Mouse (Mus musculus) CH12.LX (cell line): Measurements from ENCODE around the gene Il4. TPM values are rescaled to one million over a fixed set of nuclear protein-coding genes. Genes with fewer than 3 reads are reported as not detected.

Source experiments
- DNase-seq: peaks from one replicate; pipeline ENCODE4 v3.0.0-alpha.2; 2013; ENCODE audit errors: extremely low read depth
- H3K27ac ChIP-seq: 2 replicates; pipeline ENCODE4 v1.5.1; 2012; ENCODE audit warnings: low read depth, mild to moderate bottlenecking, control low read depth, moderate library complexity; ENCODE audit not compliant: insufficient read depth
- H3K27me3 ChIP-seq: replicated peaks from 2 replicates; pipeline ENCODE3; 2012; ENCODE audit warnings: inconsistent platforms
- H3K36me3 ChIP-seq, 2 experiments: replicated peaks in 1 of 2; 2 replicates each; pipeline versions ENCODE3 to v1.6.1; 2012; ENCODE audit warnings: inconsistent platforms in 1 of 2, low read length in 1 of 2, mild to moderate bottlenecking in 1 of 2, mixed read lengths in 1 of 2, moderate library complexity in 1 of 2; ENCODE audit not compliant: control insufficient read depth in 1 of 2, insufficient read depth in 1 of 2
- H3K4me1 ChIP-seq, 2 experiments: 2 replicates each; pipeline ENCODE4 v1.6.1; 2012; ENCODE audit warnings: inconsistent platforms in 1 of 2, moderate library complexity in 1 of 2; ENCODE audit not compliant: insufficient read depth in 2 of 2, control insufficient read depth in 1 of 2
- H3K4me2 ChIP-seq: 2 replicates; pipeline ENCODE4 v1.6.1; 2012; ENCODE audit warnings: low read depth, mild to moderate bottlenecking, control low read depth; ENCODE audit not compliant: poor library complexity, insufficient read depth, severe bottlenecking
- H3K4me3 ChIP-seq, 3 experiments: fragments of 150-350 bp in 1 of 3; sonication (generic) in 1 of 3; replicated peaks in 1 of 3; 2 replicates each; pipeline versions ENCODE3 to v1.5.1; 2011 to 2012; ENCODE audit warnings: low read depth in 2 of 3, low read length in 2 of 3, mild to moderate bottlenecking in 2 of 3, moderate library complexity in 2 of 3, control low read depth in 1 of 3, improper control_type of control experiment in 1 of 3, inconsistent platforms in 1 of 3, mixed read lengths in 1 of 3; ENCODE audit not compliant: poor library complexity in 1 of 3
- H3K79me2 ChIP-seq: replicated peaks from 2 replicates; pipeline ENCODE4 v1.6.1; 2012; ENCODE audit warnings: mild to moderate bottlenecking, moderate library complexity; ENCODE audit not compliant: control insufficient read depth, poor library complexity, insufficient read depth, severe bottlenecking; ENCODE audit errors: extremely low read depth
- H3K9ac ChIP-seq: 2 replicates; pipeline ENCODE4 v1.6.1; 2012; ENCODE audit warnings: low read depth, mild to moderate bottlenecking, control low read depth, moderate library complexity; ENCODE audit not compliant: insufficient read depth
- H3K9me3 ChIP-seq: replicated peaks from 2 replicates; pipeline ENCODE3; 2012; ENCODE audit warnings: low read length, inconsistent platforms, mixed read lengths
- BHLHE40 ChIP-seq: IDR thresholded peaks from 2 replicates; pipeline ENCODE4 v1.6.1; 2011; ENCODE audit warnings: mild to moderate bottlenecking, low read depth, low read length, improper control_type of control experiment
- CHD1 ChIP-seq: IDR thresholded peaks from 2 replicates; pipeline ENCODE4 v1.6.1; 2012; ENCODE audit warnings: low read depth, low read length, improper control_type of control experiment, inconsistent platforms
- CHD2 ChIP-seq: IDR thresholded peaks from 2 replicates; pipeline ENCODE4 v1.6.1; 2011; ENCODE audit warnings: low read length, improper control_type of control experiment
- CTCF ChIP-seq, 2 experiments: IDR thresholded peaks in 1 of 2; conservative IDR thresholded peaks in 1 of 2; 2 replicates each; pipeline ENCODE4 v1.5.1; 2011 to 2012; ENCODE audit warnings: low read depth in 2 of 2, low read length in 2 of 2, improper control_type of control experiment in 1 of 2, inconsistent platforms in 1 of 2, mild to moderate bottlenecking in 1 of 2, moderate library complexity in 1 of 2
- ETS1 ChIP-seq: conservative IDR thresholded peaks from 2 replicates; pipeline ENCODE4 v1.6.1; 2012; ENCODE audit warnings: low read depth, mild to moderate bottlenecking, inconsistent platforms, low read length, improper control_type of control experiment, moderate library complexity
- GABPA ChIP-seq: IDR thresholded peaks from 2 replicates; pipeline ENCODE4 v1.6.1; 2012; ENCODE audit warnings: low read depth, low read length, improper control_type of control experiment, inconsistent platforms; ENCODE audit not compliant: insufficient replicate concordance
- HCFC1 ChIP-seq: IDR thresholded peaks from 2 replicates; pipeline ENCODE4 v1.6.1; 2012; ENCODE audit warnings: low read depth, mild to moderate bottlenecking, inconsistent platforms, low read length, improper control_type of control experiment
- IRF4 ChIP-seq: IDR thresholded peaks from 2 replicates; pipeline ENCODE4 v1.6.1; 2014; ENCODE audit warnings: low read depth, mild to moderate bottlenecking, inconsistent platforms, low read length, improper control_type of control experiment
- JUN ChIP-seq: IDR thresholded peaks from 2 replicates; pipeline ENCODE4 v1.6.1; 2011; ENCODE audit warnings: low read depth, mild to moderate bottlenecking, low read length, improper control_type of control experiment, moderate library complexity; ENCODE audit not compliant: insufficient read depth
- JUND ChIP-seq: conservative IDR thresholded peaks from 2 replicates; pipeline ENCODE4 v1.6.1; 2011; ENCODE audit warnings: low read depth, low read length, improper control_type of control experiment
- MAFK ChIP-seq: IDR thresholded peaks from 2 replicates; pipeline ENCODE4 v1.6.1; 2011; ENCODE audit warnings: low read length, improper control_type of control experiment; ENCODE audit not compliant: insufficient replicate concordance
- MAX ChIP-seq: IDR thresholded peaks from 2 replicates; pipeline ENCODE4 v1.6.1; 2011; ENCODE audit warnings: low read length, improper control_type of control experiment
- MAZ ChIP-seq: IDR thresholded peaks from 2 replicates; pipeline ENCODE4 v1.6.1; 2012; ENCODE audit warnings: low read depth, mild to moderate bottlenecking, inconsistent platforms, low read length, improper control_type of control experiment, moderate library complexity
- MEF2A ChIP-seq: IDR thresholded peaks from 2 replicates; pipeline ENCODE4 v1.6.1; 2014; ENCODE audit warnings: low read depth, mild to moderate bottlenecking, inconsistent platforms, low read length, improper control_type of control experiment, borderline replicate concordance
- MYC ChIP-seq: IDR thresholded peaks from 2 replicates; pipeline ENCODE4 v1.6.1; 2011; ENCODE audit warnings: low read depth, mild to moderate bottlenecking, improper control_type of control experiment, low read length
- NELFE ChIP-seq: IDR thresholded peaks from 2 replicates; pipeline ENCODE4 v1.6.1; 2011; ENCODE audit warnings: low read depth, low read length, improper control_type of control experiment
- RAD21 ChIP-seq: IDR thresholded peaks from 2 replicates; pipeline ENCODE4 v1.6.1; 2011; ENCODE audit warnings: low read depth, mild to moderate bottlenecking, low read length, improper control_type of control experiment, moderate library complexity
- SIN3A ChIP-seq: IDR thresholded peaks from 2 replicates; pipeline ENCODE4 v1.6.1; 2012; ENCODE audit warnings: low read length, improper control_type of control experiment, inconsistent platforms
- SMC3 ChIP-seq: IDR thresholded peaks from 2 replicates; pipeline ENCODE4 v1.6.1; 2011; ENCODE audit warnings: low read depth, low read length, improper control_type of control experiment
- TCF12 ChIP-seq: IDR thresholded peaks from 2 replicates; pipeline ENCODE4 v1.6.1; 2014; ENCODE audit warnings: low read depth, mild to moderate bottlenecking, inconsistent platforms, low read length, improper control_type of control experiment
- USF1 ChIP-seq: IDR thresholded peaks from 2 replicates; pipeline ENCODE4 v1.6.1; 2014; ENCODE audit warnings: low read depth, mild to moderate bottlenecking, inconsistent platforms, low read length, improper control_type of control experiment
- USF2 ChIP-seq: conservative IDR thresholded peaks from 2 replicates; pipeline ENCODE4 v1.6.1; 2011; ENCODE audit warnings: low read depth, low read length, improper control_type of control experiment
- ZC3H11A ChIP-seq: IDR thresholded peaks from 2 replicates; pipeline ENCODE4 v1.6.1; 2012; ENCODE audit warnings: low read depth, mild to moderate bottlenecking, inconsistent platforms, low read length, improper control_type of control experiment
- ZNF384 ChIP-seq: IDR thresholded peaks from 2 replicates; pipeline ENCODE4 v1.6.1; 2012; ENCODE audit warnings: low read depth, low read length, improper control_type of control experiment, inconsistent platforms
- dilution Hi-C: fragments of 300-500 bp; cut with MboI; formaldehyde crosslinking; loops from 2 replicates; pipeline ENCODE4 v1.14.3; 2020; ENCODE audit warnings: low sequenced_read_pairs; ENCODE audit not compliant: extremely low pct_unique_long_range_greater_than_20kb, extremely low pct_ligation_motif_present
- in situ Hi-C: fragments of 300-500 bp; cut with MboI; formaldehyde crosslinking; loops from 3 replicates; pipeline ENCODE4 v1.14.3; 2019; ENCODE audit warnings: low sequenced_read_pairs, low pct_ligation_motif_present, low pct_unique_long_range_greater_than_20kb, mixed read lengths
- polyA plus RNA-seq: library from polyadenylated mRNA; unstranded; fragments of >175 nt; gene quantifications from 2 replicates; pipeline ENCODE4 v1.2.1, GENCODE M21; 2012; ENCODE audit warnings: low read depth; ENCODE audit not compliant: insufficient read length
- total RNA-seq, 2 experiments: library from RNA; depleted of rRNA; stranded (reverse); fragments of 300-350 nt in 1 of 2; fragments of >200 nt in 1 of 2; gene quantifications; 2 replicates each; pipeline ENCODE4 v1.2.3; 2012 to 2014

Il4 gene
- total and polyA plus RNA-seq, 3 experiments = 19.5 to 75.5 (median 35.6) TPM

GRCm38 (mm10) chr11:53585510-53585909 lies 33.0 kb downstream of the Il4 start:
- Histone ChIP-seq H3K4me3 (no peak overlapping the region), H3K9ac (no peak overlapping the region), H3K4me1 (peaks cover 20 to 70% of the 10 kb centered on the region in 2 experiments), H3K4me2 (no peak overlapping the region), H3K9me3 (peaks cover 3% of the 10 kb centered on the region), H3K27me3 (no peaks in the 10 kb centered on the region), H3K36me3 (peaks cover 17 to 47% of the 10 kb centered on the region in 2 experiments), H3K27ac (no peak overlapping the region), H3K79me2 (no peaks in the 10 kb centered on the region)
- no peak for DNase-seq
- dilution Hi-C loops (no loop called here), in situ Hi-C loops (loop anchor here (5.0 kb wide), 2 partner anchors 37 to 152 kb away; no protein-coding TSS in a partner anchor)
- TF ChIP-seq TCF12 = no peak
- peak; percentile 84 for TF ChIP-seq MAFK

GRCm38 (mm10) chr11:53584849-53585248 lies 33.6 kb downstream of the Il4 start:
- Histone ChIP-seq H3K27me3 (no peaks in the 10 kb centered on the region), H3K36me3 (peaks cover 19 to 49% of the 10 kb centered on the region in 2 experiments), H3K9ac (no peak overlapping the region), H3K4me2 (no peak overlapping the region), H3K27ac (no peak overlapping the region), H3K4me1 (peaks cover 20 to 64% of the 10 kb centered on the region in 2 experiments), H3K4me3 (no peak overlapping the region), H3K79me2 (no peaks in the 10 kb centered on the region), H3K9me3 (peaks cover 3% of the 10 kb centered on the region)
- peak; percentile 74 for DNase-seq
- in situ Hi-C loops = loop anchor here (5.0 kb wide), 2 partner anchors 37 to 152 kb away; no protein-coding TSS in a partner anchor
- TF ChIP-seq ZNF384 (peak; percentile 34; the same call in 1 of the 2 replicates), MAZ (0 out of 2 replicates have a peak, but pooled peaks have one; percentile 23), JUN (no peak), MYC (peak; percentile 95), GABPA (no peak), USF1 (no peak), RAD21 (peak; percentile 94), NELFE (peak; percentile 29; the same call in 1 of the 2 replicates), USF2 (no peak), HCFC1 (no peak; the same call in 1 of the 2 replicates), JUND (peak; percentile 44), CHD1 (no peak), MAX (peak; percentile 93), ETS1 (no peak; the same call in 1 of the 2 replicates), BHLHE40 (peak; percentile 76), TCF12 (no peak), ZC3H11A (peak; percentile 93), IRF4 (peak; percentile 61; the same call in 1 of the 2 replicates), MEF2A (peak; percentile 60; the same call in 1 of the 2 replicates), SMC3 (peak; percentile 98), CHD2 (no peak), MAFK (peak; percentile 66; the same call in 1 of the 2 replicates), CTCF (conservative IDR thresholded peaks at IDR 0.05 in 1 of 2, IDR thresholded peaks at IDR 0.05 in 1 of 2; ENCODE audit: low read depth in 2 of 2, low read length in 2 of 2) (peak; percentile 94 to 96), SIN3A (no peak)
- dilution Hi-C loops = no loop called here
